In the genomic region with DNA sequence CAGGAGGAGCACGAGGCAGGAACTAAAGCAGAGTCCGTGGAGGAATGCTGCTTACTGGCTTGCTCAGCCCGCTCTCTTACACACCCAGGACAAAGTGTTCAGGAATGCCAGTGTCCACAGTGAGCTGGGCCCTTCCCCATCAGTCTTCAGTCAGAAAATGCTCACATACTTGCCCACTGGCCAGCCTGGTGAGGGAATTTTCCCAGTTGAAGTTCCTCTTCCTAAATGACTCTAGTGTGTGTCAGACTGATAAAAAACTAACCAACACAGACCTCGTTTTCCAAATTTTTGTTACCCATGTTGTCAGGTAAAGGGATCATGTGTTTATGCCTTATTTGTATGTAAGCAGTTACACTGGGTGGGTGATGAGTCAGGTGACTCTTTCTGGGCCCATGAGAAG, we compare ENCODE assay signal across 25 mouse cellular contexts.
"Had no signal": no experiment of that assay in that cellular context is flagged by ENCODE, and none has a peak within 500 bp of the region (broad histone marks: within the 10 kb centered on the region; RNA-seq: fewer than 3 reads in every experiment).

No protein-coding gene starts in this region.

- H3K4me3 ChIP-seq: embryonic facial prominence, embryonic 10.5 days; embryonic facial prominence, embryonic 12.5 days; embryonic facial prominence, embryonic 13.5 days; embryonic facial prominence, embryonic 15.5 days; erythroblast, embryonic 14.5 days; forebrain, embryonic 10.5 days; forebrain, embryonic 12.5 days; forebrain, embryonic 13.5 days; forebrain, embryonic 15.5 days; gastrocnemius, adult 2 months; heart, adult 2 months had no signal

- H3K9ac ChIP-seq: embryonic facial prominence, embryonic 12.5 days; embryonic facial prominence, embryonic 13.5 days; embryonic facial prominence, embryonic 15.5 days; forebrain, embryonic 12.5 days; forebrain, embryonic 13.5 days; forebrain, embryonic 15.5 days; forebrain, postnatal 0 days had no signal

- DNase-seq: cerebellum, adult 9-10 months; cerebellum, adult 9-11 months; cerebellum, postnatal 10 days; cerebellum, postnatal 14 days; cerebellum, postnatal 25 days; cerebellum, postnatal 36 days; embryo, embryonic 11 days; forebrain, postnatal 0 days; gastrocnemius, adult 2 months; gastrocnemius, postnatal 10 days; gastrocnemius, postnatal 14 days; gastrocnemius, postnatal 25 days; gastrocnemius, postnatal 36 days; heart, adult 11 months; heart, adult 18-20 months; heart, adult 2 months had no signal

- H3K27ac ChIP-seq: embryonic facial prominence, embryonic 10.5 days; embryonic facial prominence, embryonic 12.5 days; embryonic facial prominence, embryonic 13.5 days; embryonic facial prominence, embryonic 15.5 days; forebrain, embryonic 10.5 days; forebrain, embryonic 12.5 days; forebrain, embryonic 13.5 days; forebrain, embryonic 15.5 days; gastrocnemius, adult 2 months; heart, adult 2 months had no signal

- H3K27me3 ChIP-seq: embryonic facial prominence, embryonic 12.5 days; embryonic facial prominence, embryonic 13.5 days; embryonic facial prominence, embryonic 15.5 days; forebrain, embryonic 12.5 days; forebrain, embryonic 13.5 days; forebrain, embryonic 15.5 days had no signal

- H3K4me1 ChIP-seq: embryonic facial prominence, embryonic 10.5 days; embryonic facial prominence, embryonic 12.5 days; embryonic facial prominence, embryonic 13.5 days; embryonic facial prominence, embryonic 15.5 days; forebrain, embryonic 10.5 days; forebrain, embryonic 12.5 days; forebrain, embryonic 13.5 days; forebrain, embryonic 15.5 days had no signal

- H3K4me2 ChIP-seq: embryonic facial prominence, embryonic 12.5 days; embryonic facial prominence, embryonic 13.5 days; embryonic facial prominence, embryonic 15.5 days; forebrain, embryonic 12.5 days; forebrain, embryonic 13.5 days; forebrain, embryonic 15.5 days had no signal

- H3K9me3 ChIP-seq: embryonic facial prominence, embryonic 10.5 days; embryonic facial prominence, embryonic 12.5 days; embryonic facial prominence, embryonic 13.5 days; embryonic facial prominence, embryonic 15.5 days; forebrain, embryonic 10.5 days; forebrain, embryonic 12.5 days; forebrain, embryonic 13.5 days; forebrain, embryonic 15.5 days had no signal
